Comparison of ENCODE assay signal across 11 mouse cellular contexts in the genomic region with DNA sequence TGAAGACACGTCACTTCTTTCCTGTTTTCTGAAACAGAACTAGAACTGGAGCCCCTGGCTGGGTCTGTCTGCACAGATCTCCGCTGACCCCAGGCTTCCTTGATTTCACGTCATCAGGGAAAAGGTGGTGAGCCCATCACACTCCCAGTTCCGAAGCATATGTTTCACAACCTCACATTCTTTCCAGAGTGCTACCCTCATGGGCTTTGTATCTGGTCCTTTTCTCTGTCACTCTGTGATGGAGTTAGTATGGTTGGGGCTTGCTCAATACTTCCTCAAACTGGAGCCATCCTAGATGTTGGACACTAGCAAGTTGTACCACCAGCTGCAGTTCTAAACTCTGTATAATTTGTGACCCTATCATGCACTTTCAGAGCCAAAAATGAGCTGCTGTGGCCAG.
"Had no signal": no experiment of that assay in that cellular context is flagged by ENCODE, and none has a peak within 500 bp of the region (broad histone marks: within the 10 kb centered on the region; RNA-seq: fewer than 3 reads in every experiment).

No protein-coding gene starts in this region.

- H3K4me2 ChIP-seq: liver, embryonic 12.5 days; midbrain, embryonic 13.5 days had no signal

- ATAC-seq: liver, embryonic 12.5 days; midbrain, embryonic 13.5 days had no signal

- H3K27ac ChIP-seq: kidney, postnatal 0 days; liver, embryonic 12.5 days; macrophage; midbrain, embryonic 13.5 days had no signal

- H3K9me3 ChIP-seq: liver, embryonic 12.5 days; midbrain, embryonic 13.5 days had no signal

- DNase-seq: kidney, adult 9 months; kidney, postnatal 36 days; layer of hippocampus, adult 9-11 months; layer of hippocampus, postnatal 36 days; left cerebral cortex, postnatal 4 days; right cerebral cortex, postnatal 25 days; thymus, postnatal 36 days had no signal

- H3K9ac ChIP-seq: liver, embryonic 12.5 days; midbrain, embryonic 13.5 days had no signal

- H3K4me3 ChIP-seq: liver, embryonic 12.5 days; midbrain, embryonic 13.5 days had no signal

- H3K36me3 ChIP-seq: liver, embryonic 12.5 days; midbrain, embryonic 13.5 days had no signal

- H3K27me3 ChIP-seq: liver, embryonic 12.5 days had no signal
